Mouse (Mus musculus): ENCODE measurements around the gene Pdlim4.
"Not testable (repeated sequence)": the region's sequence is repeated elsewhere in the genome, so short reads cannot be mapped to it uniquely, and the experiment has no call there.

Gene Pdlim4

GRCm38 (mm10) chr11:54017596-54017995, 51.2 kb downstream of the Pdlim4 start:
- no peak for DNase-seq (ENCODE audit: low spot score)

DNA sequence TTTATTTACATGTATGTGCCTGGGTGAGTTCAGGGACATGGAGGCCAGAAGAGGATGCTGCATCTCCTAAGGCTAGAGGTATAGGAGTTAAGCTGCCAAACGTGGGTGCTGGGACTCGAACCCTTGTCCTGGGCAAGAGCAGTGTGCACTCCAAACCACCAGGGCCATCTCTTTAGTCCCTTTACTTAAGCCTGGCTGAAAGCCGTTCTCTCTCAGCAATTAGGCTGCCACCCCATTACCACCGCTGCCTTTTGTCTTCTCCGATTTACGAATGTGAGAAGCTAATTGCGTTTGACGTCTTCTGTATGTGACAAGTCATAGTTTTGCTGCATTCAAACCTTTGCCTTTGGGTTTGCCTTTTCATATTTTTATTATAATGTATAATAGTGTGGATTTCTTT, 52.8 kb downstream of the Pdlim4 start:
- no peak for DNase-seq (ENCODE audit: low spot score)

GRCm38 (mm10) chr11:54012961-54013360, 55.9 kb downstream of the Pdlim4 start:
- no peak for DNase-seq (ENCODE audit: low spot score)

- DNase-seq (ENCODE audit: low spot score): no peak
These were observed 57.6 kb downstream of the Pdlim4 start for GRCm38 (mm10) chr11:54011255-54011654.

GRCm38 (mm10) chr11:54008416-54008920, 60.3 kb downstream of the Pdlim4 start:
- DNase-seq (ENCODE audit: low spot score): no peak

GRCm38 (mm10) chr11:54007717-54008116, 61.1 kb downstream of the Pdlim4 start:
- DNase-seq (ENCODE audit: low spot score): no peak

DNA sequence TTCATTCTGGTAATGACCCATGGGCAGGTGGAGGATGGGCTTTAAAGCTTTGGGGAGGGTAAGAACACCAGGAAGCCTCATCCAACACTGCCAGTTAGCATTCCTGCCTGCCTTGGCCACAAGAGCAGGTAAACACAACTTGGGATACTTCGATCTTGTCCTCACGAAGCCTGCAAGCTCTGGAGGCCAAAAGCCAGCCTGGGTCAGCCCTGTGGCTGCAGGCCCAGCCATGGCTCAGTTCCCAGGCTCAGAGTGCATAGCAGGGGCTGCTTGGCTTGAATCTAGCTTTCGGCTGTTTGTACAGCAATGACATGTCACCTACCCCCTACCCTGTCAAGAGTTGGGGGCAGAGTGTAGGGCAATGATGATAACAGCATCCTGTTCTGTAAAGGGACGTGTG, 61.9 kb downstream of the Pdlim4 start:
- no peak for DNase-seq (ENCODE audit: low spot score)

DNA sequence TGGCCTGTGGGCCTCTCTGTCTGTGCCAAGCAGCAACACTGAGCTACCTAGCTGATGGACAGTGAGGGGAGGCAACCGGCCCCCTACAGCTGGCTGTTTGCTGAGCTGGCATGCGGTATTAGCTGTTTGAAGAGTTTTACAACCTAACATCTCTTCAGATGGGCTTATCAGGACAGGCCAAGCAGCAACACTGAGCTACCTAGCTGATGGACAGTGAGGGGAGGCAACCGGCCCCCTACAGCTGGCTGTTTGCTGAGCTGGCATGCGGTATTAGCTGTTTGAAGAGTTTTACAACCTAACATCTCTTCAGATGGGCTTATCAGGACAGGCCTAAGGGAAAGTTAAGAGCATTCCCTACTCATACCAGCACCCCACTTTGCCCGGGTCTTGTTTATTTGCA, 62.5 kb downstream of the Pdlim4 start:
- not testable (repeated sequence) for DNase-seq (ENCODE audit: low spot score)

Measured in layer of hippocampus, adult 11-12 months (tissue).